Mouse (Mus musculus) cerebellum, postnatal 36 days (tissue): ENCODE results near the gene Krtap19-9b.

Source experiments
- DNase-seq, 2 experiments: peaks; one replicate each; pipeline ENCODE4 v3.0.0; 2021 to 2022; ENCODE audit warnings: mixed read lengths in 2 of 2

Gene Krtap19-9b

DNA sequence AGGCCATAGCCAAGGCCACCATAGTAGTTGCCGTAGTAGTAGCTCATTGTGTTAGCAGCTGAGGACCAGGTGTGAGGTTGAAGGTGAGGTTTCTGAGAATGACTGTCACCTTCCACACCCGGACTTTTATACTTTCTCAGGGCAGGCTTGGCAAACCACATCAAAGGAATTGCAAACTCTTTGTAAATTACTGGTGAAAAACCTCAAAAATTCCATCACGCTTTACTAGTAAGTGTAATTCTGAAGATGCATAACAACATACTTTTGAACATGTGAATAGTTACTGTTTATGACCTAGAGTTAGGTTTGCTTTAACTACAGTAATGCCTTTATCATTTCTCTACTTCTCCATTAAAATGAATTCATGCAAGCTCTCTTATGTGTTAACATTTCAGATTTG lies at the start of gene Krtap19-9b:
TSS of gene Krtap19-9b (minus strand) at position 101 of the 400 bp plus-strand sequence.
- DNase-seq: no peak

DNA sequence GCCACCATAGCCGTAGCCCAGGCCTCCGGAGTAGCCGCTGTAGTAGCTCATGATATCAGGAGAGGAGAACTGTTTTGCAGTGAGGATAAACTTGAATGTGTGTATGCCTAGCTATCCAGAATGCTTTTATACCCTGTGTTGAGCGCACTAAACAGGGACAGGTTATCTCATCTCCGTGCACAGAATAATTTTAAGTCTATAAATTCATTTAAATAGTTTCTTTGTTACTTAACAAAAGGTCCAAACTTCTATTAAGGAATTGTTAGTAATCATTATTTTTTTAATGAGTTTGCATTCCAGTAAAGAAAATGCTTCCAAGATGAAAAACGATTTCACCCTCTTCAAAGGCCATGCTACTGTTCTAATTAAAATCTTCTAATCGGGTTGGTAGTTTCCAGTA lies 30.7 kb upstream of the Krtap19-9b start, which contains the start of gene Krtap16-3:
TSS of gene Krtap16-3 (minus strand) at position 101 of the 400 bp plus-strand sequence.
- DNase-seq: no peak

DNA sequence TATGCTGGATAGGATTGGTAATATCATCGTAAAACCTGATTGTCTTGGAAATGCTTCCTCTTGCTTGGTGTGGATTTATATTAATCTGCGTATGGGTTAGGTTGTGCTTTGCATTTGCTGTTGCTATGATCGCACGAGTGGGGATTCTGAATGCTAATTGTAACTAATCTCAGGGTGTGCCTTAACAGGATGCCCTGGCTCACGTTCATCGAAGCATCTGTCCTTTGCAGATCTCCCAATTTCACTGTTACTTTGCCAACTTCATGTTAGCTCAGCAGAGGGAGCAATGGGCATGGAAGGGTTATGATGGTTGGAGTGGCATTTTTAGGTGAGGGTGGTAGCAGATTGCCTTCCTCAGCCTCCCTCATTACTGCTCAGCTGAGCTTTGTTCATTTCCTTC lies 9.0 kb upstream of the Krtap19-9b start:
- no peak for DNase-seq

GRCm38 (mm10) chr16:88938252-88938651 lies 6.2 kb upstream of the Krtap19-9b start:
- DNase-seq: no peak

DNA sequence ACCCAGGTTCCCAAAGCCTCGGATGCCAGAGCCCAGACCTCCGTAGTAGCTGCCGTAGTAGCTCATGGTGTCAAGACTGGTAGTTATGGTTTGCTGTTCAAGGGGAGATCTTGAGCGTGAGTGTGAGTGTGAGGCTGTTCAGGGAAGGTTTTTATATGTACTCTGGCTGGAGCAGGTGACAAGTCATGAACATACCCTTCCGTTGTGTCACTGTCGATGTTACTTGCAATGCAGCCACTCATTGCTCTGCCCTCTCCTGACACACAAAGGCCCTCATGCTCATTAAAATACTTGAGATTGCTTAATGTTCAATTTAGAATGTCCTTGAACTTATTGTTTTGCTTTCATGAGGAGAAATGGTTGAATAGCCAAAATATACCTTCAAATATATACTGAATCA lies 35.7 kb downstream of the Krtap19-9b start, which contains the start of gene Krtap19-5:
TSS of gene Krtap19-5 (minus strand) at position 101 of the 400 bp plus-strand sequence.
- no peak for DNase-seq

- no peak for DNase-seq
Observed at GRCm38 (mm10) chr16:88886870-88887269, 45.2 kb downstream of the Krtap19-9b start.

- no peak for DNase-seq
Observed at GRCm38 (mm10) chr16:88884989-88885388, 47.1 kb downstream of the Krtap19-9b start, which contains the start of gene Krtap19-4. Gene Krtap19-4, minus strand, starts transcription at chr16:88885089.
